Mouse (Mus musculus) left cerebral cortex, postnatal 25 days (tissue): ENCODE measurements around the gene Mcam. TPM values are rescaled to one million over a fixed set of nuclear protein-coding genes. Genes with fewer than 3 reads are reported as not detected.

Experiments
- DNase-seq, 2 experiments: peaks; one replicate each; pipeline ENCODE4 v3.0.0; 2022; ENCODE audit warnings: low spot score in 2 of 2, mixed read lengths in 1 of 2
- intact Hi-C: fragments of 180-260 bp; cut with DNase I; formaldehyde crosslinking; loops from one replicate; pipeline ENCODE4 v1.15.1; 2025
- total RNA-seq, 2 experiments: library from RNA; stranded (reverse); gene quantifications; 2 replicates each; pipeline ENCODE4 v1.2.3; 2021

Gene Mcam
- total RNA-seq, 2 experiments from 2014 or later: 13.2 to 14.8 TPM

DNA sequence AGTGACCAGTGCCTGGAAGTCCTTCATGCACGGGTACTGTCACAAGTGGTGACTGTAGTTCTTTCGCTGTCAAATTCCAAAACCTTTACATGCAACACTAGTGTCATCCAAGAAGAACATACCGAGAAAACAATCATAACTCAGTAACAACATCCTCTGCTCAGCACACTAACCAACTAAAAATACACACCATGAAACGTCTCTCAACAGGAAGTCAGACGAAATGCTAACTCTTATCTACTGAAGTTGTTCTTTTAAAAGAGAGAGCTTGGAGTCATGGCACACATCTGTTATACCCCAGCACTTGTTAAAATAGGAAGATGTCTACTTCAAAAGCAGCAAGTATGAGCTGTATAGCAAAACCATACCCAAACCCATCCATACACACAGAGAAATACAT, 47.3 kb downstream of the Mcam start:
- intact Hi-C loops: loop anchor here (10.0 kb wide), 1 partner anchor 53 kb away; the partner anchor contains the start of gene Cbl
- no peak for DNase-seq

DNA sequence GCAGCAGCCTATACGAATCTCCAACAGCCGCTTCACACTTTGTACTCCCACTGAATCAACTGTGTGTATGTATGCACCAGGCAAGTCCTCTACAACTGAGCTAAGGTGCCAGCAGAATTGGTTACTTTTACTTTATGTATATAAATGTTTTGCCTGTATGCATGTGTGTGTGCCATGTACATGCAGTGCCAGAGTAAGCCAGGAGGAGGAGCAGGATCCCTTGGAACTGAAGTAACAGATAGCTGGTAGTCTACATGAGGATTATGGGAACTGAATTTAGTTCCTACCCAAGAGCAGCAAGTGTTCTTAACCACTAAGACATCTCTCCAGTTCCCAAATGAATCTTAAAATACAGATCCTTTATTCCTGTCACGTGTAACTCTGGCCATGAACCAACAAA, 48.0 kb downstream of the Mcam start:
- intact Hi-C loops: loop anchor here (10.0 kb wide), 1 partner anchor 53 kb away; the partner anchor contains the start of gene Cbl
- peak in 1 of 2 experiments; percentile 37 for DNase-seq

DNA sequence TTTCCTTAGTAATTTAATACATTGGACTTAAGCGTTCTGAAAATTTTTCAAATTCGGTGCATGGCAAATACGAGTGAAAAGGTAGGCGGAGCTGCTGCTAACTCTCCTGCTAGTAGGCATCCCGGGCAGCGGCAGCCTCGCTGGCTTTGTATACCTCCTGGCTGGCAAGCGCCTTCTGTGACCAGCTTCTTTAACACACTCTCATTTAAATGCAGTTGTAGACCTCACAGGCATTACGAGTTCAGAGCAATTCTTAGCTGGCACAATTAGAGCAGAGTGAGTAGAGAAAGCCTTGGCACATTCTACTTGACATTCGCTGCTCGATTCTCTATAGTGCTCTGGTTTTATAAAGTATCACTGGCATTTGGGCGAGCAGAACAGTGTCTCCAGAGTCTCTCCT, 54.0 kb downstream of the Mcam start:
- intact Hi-C loops: loop anchor here (10.0 kb wide), 1 partner anchor 47 kb away; the partner anchor contains the start of gene Cbl

DNA sequence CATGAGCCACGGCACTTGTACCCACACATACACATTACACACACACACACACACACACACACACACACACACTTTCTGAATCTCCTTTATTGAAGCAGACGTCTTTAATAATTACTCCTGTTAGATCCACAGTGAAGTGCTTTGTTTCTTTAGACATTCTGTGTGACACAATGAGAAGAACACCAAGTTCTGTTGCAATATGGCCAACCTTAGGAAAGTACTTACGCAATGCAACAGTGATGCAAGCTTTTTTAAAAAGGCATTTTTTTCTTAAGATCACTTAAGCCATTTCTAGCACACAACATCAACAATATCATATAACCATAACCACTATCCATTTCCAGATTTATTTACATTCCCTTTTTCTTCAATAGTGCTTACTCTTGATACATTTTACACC, 56.9 kb downstream of the Mcam start:
- no peak for DNase-seq
- intact Hi-C loops: no loop called here

More for the DNA sequence above, 54.0 kb downstream of the Mcam start:
- DNase-seq: peak; percentile 30 to 54

DNA sequence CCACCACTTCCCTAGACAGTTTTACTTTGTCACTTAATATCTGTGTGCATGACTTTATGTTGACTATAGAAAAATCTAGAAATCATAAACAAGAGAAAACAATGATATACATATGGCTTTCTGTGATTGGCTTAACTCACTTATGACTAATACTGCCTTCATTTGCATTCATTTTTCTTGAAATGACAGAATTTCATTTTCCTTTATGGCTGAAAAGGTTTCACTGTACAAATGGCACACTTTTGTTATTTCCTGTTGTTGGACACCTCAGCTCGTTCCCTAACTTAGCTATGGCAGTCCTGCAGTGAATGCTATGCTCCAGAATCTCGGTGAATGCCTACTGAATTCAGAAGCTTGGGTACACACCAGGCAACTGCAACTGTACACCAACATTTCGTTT, 58.0 kb downstream of the Mcam start:
- DNase-seq: no peak
- intact Hi-C loops: no loop called here

Other genes with a start within 250 kb of the Mcam start
- gene Thy1, start 91.1 kb upstream of the Mcam start, total RNA-seq: 100 to 1,000 TPM; 826 to 894 TPM
- gene Usp2, start 67.4 kb upstream of the Mcam start, total RNA-seq: 100 to 1,000 TPM in 1 of 2 experiments, 10 to 100 TPM in 1; 72.3 to 106 TPM
- gene Mfrp, start 32.7 kb upstream of the Mcam start, total RNA-seq: 1 to 10 TPM in 1 of 2 experiments, under 1 TPM in 1; 0.55 to 1.6 TPM
- 10 to 100 TPM; 23.1 to 26.1 TPM for gene C1qtnf5, start 27.2 kb upstream of the Mcam start, total RNA-seq
- gene Gm49380, start 21.0 kb upstream of the Mcam start, total RNA-seq: under 1 TPM; 0.14 to 0.27 TPM
- gene Rnf26, start 21.0 kb upstream of the Mcam start, total RNA-seq: 10 to 100 TPM; 30.6 to 31.5 TPM
- gene Cbl, start 99.6 kb downstream of the Mcam start, total RNA-seq: 10 to 100 TPM; 53.4 to 54.2 TPM
- 1 to 10 TPM; 1.3 to 2.0 TPM for gene Ccdc153, start 106.2 kb downstream of the Mcam start, total RNA-seq
- under 1 TPM; 0.53 to 0.73 TPM for gene Pdzd3, start 117.0 kb downstream of the Mcam start, total RNA-seq
- 10 to 100 TPM; 11.6 to 14.0 TPM for gene Nlrx1, start 134.1 kb downstream of the Mcam start, total RNA-seq
- 10 to 100 TPM; 60.5 to 61.6 TPM for gene Abcg4, start 154.1 kb downstream of the Mcam start, total RNA-seq
- gene Hinfp, start 171.2 kb downstream of the Mcam start, total RNA-seq: 10 to 100 TPM; 28.4 to 28.6 TPM
- 100 to 1,000 TPM; 207 to 225 TPM for gene C2cd2l, start 185.8 kb downstream of the Mcam start, total RNA-seq
- gene Dpagt1, start 191.6 kb downstream of the Mcam start, total RNA-seq: 10 to 100 TPM; 12.5 to 13.8 TPM
- gene H2afx, start 200.2 kb downstream of the Mcam start, total RNA-seq: 10 to 100 TPM; 56.6 to 56.8 TPM
- gene Hmbs, start 209.8 kb downstream of the Mcam start, total RNA-seq: 10 to 100 TPM; 14.8 to 22.0 TPM
- gene Vps11, start 227.2 kb downstream of the Mcam start, total RNA-seq: 10 to 100 TPM; 47.3 to 47.4 TPM
- gene Hyou1, start 245.0 kb downstream of the Mcam start, total RNA-seq: 100 to 1,000 TPM; 142 to 144 TPM